Mouse (Mus musculus) heart, embryonic 12.5 days (tissue): ENCODE results near the gene Usp5. TPM values are rescaled to one million over a fixed set of nuclear protein-coding genes. Genes with fewer than 3 reads are reported as not detected.
A peak's percentile ranks its signal among the peaks of the same experiment; 100 is the strongest.
"Not testable (repeated sequence)": the region's sequence is repeated elsewhere in the genome, so short reads cannot be mapped to it uniquely, and the experiment has no call there.

ENCODE experiments used
- ATAC-seq: fragments of 200-750 bp; cut with Nextera tagmentation; 2 replicates; pipeline ENCODE4 v1.8.0; 2017; ENCODE audit warnings: moderate TSS enrichment, moderate library complexity; ENCODE audit not compliant: insufficient number of reproducible peaks, low FRiP score
- H3K27ac ChIP-seq: fragments of 300-500 bp; sonication (generic); 2 replicates; pipeline ENCODE4 v1.5.1; 2016; ENCODE audit warnings: mild to moderate bottlenecking, moderate library complexity; ENCODE audit not compliant: poor library complexity, severe bottlenecking
- H3K27me3 ChIP-seq: fragments of 300-500 bp; sonication (generic); replicated peaks from 2 replicates; pipeline ENCODE4 v1.6.1; 2016; ENCODE audit warnings: mild to moderate bottlenecking, moderate library complexity
- H3K36me3 ChIP-seq: fragments of 300-500 bp; sonication (generic); 2 replicates; pipeline ENCODE4 v1.6.1; 2016; ENCODE audit warnings: mild to moderate bottlenecking, moderate library complexity
- H3K4me1 ChIP-seq: fragments of 300-500 bp; sonication (generic); replicated peaks from 2 replicates; pipeline ENCODE4 v1.6.1; 2016; ENCODE audit warnings: mild to moderate bottlenecking
- H3K4me2 ChIP-seq: fragments of 300-500 bp; sonication (generic); 2 replicates; pipeline ENCODE4 v1.6.1; 2016; ENCODE audit warnings: mild to moderate bottlenecking, moderate library complexity
- H3K4me3 ChIP-seq: fragments of 300-500 bp; sonication (generic); 2 replicates; pipeline ENCODE4 v1.5.1; 2016; ENCODE audit warnings: mild to moderate bottlenecking
- H3K9ac ChIP-seq: fragments of 300-500 bp; sonication (generic); 2 replicates; pipeline ENCODE4 v1.6.1; 2016; ENCODE audit warnings: mild to moderate bottlenecking, moderate library complexity
- H3K9me3 ChIP-seq: fragments of 300-500 bp; sonication (generic); replicated peaks from 2 replicates; pipeline ENCODE4 v1.6.1; 2016; ENCODE audit warnings: mild to moderate bottlenecking, moderate library complexity
- WGBS: fragments of 180-500 bp; shearing (Covaris S2); methylation state at CpG from one replicate; pipeline ENCODE4 v1.1.7; 2016; 5-methylcytosine and 5-hydroxymethylcytosine counted together
- polyA plus RNA-seq: library from polyadenylated mRNA; unstranded; fragments of >200 nt; fragmentation: Nextera tagmentation; extraction: Ambion mirVana; gene quantifications from 2 replicates; pipeline ENCODE4 v1.2.1, GENCODE M21; 2016

Gene Usp5
- polyA plus RNA-seq, 1 experiment from 2014 or later: 121 TPM

DNA sequence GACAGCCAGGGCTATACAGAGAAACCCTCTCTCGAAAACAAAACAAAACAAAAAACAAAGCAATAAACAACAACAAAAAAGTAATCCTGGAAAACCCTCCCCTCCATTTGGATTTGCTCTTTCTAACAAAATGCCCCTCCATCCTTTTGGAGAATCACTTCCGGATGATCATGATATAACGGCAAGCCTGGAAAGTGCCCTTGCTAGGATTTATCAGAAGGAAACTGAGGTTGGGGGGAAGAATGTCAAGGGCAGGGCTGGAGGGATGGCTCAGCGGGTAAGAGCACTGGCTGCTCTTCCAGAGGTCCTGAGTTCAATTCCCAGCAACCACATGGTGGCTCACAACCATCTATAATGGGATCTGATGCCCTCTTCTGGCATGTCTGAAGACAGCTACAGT is 25.6 kb downstream of the Usp5 start:
- not testable (repeated sequence) for H3K27me3 ChIP-seq, H3K4me3 ChIP-seq, H3K4me2 ChIP-seq, H3K36me3 ChIP-seq, H3K9me3 ChIP-seq, H3K9ac ChIP-seq, H3K27ac ChIP-seq, ATAC-seq
- peaks cover 32% of the 10 kb centered on the region for H3K4me1 ChIP-seq
- 92% methylated on average over 4 of the region's 4 CpGs for WGBS

DNA sequence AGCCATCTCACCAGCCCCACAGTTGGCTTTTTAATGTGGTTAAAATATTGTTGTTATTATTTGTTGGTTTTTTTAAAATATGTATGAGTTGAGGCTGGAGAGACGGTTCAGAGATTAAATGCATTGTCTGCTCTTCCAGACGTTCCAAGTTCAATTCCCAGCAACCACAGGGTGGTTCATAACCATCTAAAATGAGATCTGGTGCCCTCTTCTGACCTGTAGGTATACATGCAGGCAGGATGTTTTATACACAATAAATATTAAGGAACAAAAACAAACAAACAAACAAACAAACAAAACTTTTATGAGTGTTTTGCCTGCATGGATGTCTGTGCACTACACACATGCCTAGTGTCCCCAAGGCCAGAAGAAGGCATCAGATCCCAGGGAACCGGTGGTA is 26.2 kb downstream of the Usp5 start:
- H3K9ac ChIP-seq: no peak overlapping the region
- ATAC-seq: no peak
- 76% methylated on average over 3 of the region's 3 CpGs for WGBS
- no peak overlapping the region for H3K4me2 ChIP-seq
- H3K36me3 ChIP-seq: no peaks in the 10 kb centered on the region
- peaks cover 27% of the 10 kb centered on the region for H3K4me1 ChIP-seq
- H3K27me3 ChIP-seq: no peaks in the 10 kb centered on the region
- no peaks in the 10 kb centered on the region for H3K9me3 ChIP-seq
- no peak overlapping the region for H3K4me3 ChIP-seq
- no peak overlapping the region for H3K27ac ChIP-seq

GRCm38 (mm10) chr6:124802400-124802799 is 26.9 kb downstream of the Usp5 start:
- not testable (repeated sequence) for ATAC-seq, H3K27me3 ChIP-seq, H3K36me3 ChIP-seq, H3K9ac ChIP-seq, H3K9me3 ChIP-seq, H3K27ac ChIP-seq
- Histone ChIP-seq H3K4me2 (peak overlapping the region; percentile 53), H3K4me3 (peak overlapping the region; percentile 23), H3K4me1 (peaks cover 21% of the 10 kb centered on the region)
- 13% methylated on average over 6 of the region's 9 CpGs for WGBS

DNA sequence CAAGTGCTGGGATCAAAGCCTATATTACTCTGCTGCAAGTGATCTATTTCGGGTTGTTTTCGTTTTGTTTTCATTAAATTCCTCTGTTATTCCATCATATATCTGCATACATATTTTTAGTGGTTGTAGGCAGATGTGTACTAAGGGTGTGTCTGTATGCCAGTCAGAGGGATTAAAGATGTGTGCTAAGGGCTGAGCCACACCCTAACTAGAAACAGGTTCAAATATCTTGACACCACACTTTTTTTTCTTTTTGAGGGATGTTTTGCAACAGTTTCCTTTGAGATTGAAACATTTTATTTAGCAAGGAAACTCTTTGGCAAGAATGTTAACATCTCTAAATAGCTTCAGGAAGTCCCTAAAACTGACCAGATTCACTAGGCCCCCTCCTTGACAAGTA is 33.1 kb downstream of the Usp5 start:
- no peak overlapping the region for H3K4me3 ChIP-seq
- H3K4me2 ChIP-seq: no peak overlapping the region
- H3K36me3 ChIP-seq: no peaks in the 10 kb centered on the region
- no peaks in the 10 kb centered on the region for H3K9me3 ChIP-seq
- WGBS: 86% methylated on average over 2 of the region's 2 CpGs
- no peak for ATAC-seq
- no peaks in the 10 kb centered on the region for H3K27me3 ChIP-seq
- H3K9ac ChIP-seq: no peak overlapping the region
- no peak overlapping the region for H3K27ac ChIP-seq
- no peaks in the 10 kb centered on the region for H3K4me1 ChIP-seq

GRCm38 (mm10) chr6:124795781-124796180 is 33.5 kb downstream of the Usp5 start:
- no peak overlapping the region for H3K27ac ChIP-seq
- H3K4me2 ChIP-seq: no peak overlapping the region
- H3K9me3 ChIP-seq: no peaks in the 10 kb centered on the region
- H3K4me1 ChIP-seq: no peaks in the 10 kb centered on the region
- no peak overlapping the region for H3K9ac ChIP-seq
- H3K4me3 ChIP-seq: no peak overlapping the region
- ATAC-seq: no peak
- H3K27me3 ChIP-seq: no peaks in the 10 kb centered on the region
- 81% methylated on average over 4 of the region's 4 CpGs for WGBS
- no peaks in the 10 kb centered on the region for H3K36me3 ChIP-seq

DNA sequence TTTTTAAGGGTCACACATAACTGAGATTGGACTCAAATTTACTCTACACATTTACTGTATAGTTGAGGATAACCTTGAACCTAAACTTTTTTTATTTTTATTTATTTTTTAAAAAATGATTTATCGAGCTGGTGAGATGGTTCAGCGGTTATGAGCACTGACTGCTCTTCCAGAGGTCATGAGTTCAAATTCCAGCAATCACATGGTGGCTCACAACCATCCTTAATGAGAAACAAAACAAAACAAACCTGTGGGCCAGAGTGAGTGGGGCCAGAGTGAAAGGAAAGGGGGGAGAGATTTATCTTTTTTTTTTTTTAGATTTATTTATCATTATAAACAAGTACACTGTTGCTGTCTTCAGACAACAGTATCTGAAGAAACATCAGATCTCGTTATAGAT is 37.4 kb downstream of the Usp5 start:
- H3K4me1 ChIP-seq: no peaks in the 10 kb centered on the region
- no peak for ATAC-seq
- H3K36me3 ChIP-seq: no peaks in the 10 kb centered on the region
- H3K27ac ChIP-seq: no peak overlapping the region
- H3K27me3 ChIP-seq: no peaks in the 10 kb centered on the region
- no peak overlapping the region for H3K4me2 ChIP-seq
- H3K9me3 ChIP-seq: no peaks in the 10 kb centered on the region
- 75% methylated on average over 3 of the region's 3 CpGs for WGBS
- H3K9ac ChIP-seq: no peak overlapping the region
- H3K4me3 ChIP-seq: no peak overlapping the region

DNA sequence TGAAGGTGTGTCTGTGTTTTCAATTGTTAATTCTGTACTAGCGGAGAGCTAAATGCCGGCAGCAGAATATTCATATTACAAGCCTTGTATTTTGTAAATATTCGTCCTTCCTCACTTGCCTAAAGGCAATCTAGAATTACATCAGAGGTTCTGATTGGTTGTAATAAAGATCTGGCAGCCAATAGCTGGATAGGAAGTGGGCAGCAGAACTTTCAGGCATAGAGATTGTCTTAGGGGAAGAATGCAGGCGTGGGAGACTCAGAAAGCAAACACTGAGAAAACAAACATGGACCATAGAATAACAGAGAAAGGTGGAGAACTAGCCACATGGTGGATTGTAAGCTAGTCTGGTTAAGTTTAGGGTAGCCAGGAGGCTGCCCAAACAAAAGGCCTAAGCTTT is 39.2 kb downstream of the Usp5 start:
- Histone ChIP-seq H3K9ac (no peak overlapping the region), H3K4me3 (no peak overlapping the region), H3K9me3 (no peaks in the 10 kb centered on the region), H3K4me2 (no peak overlapping the region), H3K27ac (no peak overlapping the region), H3K36me3 (no peaks in the 10 kb centered on the region), H3K4me1 (no peaks in the 10 kb centered on the region), H3K27me3 (no peaks in the 10 kb centered on the region)
- no peak for ATAC-seq
- 66% methylated on average over 4 of the region's 4 CpGs for WGBS

DNA sequence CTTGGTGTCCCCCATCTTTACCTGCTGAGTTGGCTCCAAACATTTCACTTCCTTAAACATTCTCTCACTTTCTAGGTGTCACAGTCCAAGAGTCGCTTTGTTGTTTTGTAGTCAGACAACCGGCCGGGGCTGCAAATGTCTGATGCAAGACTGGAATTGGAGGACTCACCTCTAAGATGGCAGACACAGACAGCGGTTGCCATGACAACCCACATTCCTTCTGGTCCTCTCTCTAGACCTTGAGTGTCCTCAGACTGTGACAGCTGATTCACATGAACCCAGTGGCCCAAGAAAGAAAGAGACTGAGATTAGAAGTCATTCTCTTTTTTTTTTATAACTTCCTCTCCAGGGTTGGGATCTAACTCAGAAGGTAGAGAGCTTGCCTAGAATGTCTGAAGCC is 39.8 kb downstream of the Usp5 start:
- Histone ChIP-seq H3K4me1 (no peaks in the 10 kb centered on the region), H3K9ac (no peak overlapping the region), H3K4me3 (no peak overlapping the region), H3K27me3 (no peaks in the 10 kb centered on the region), H3K4me2 (no peak overlapping the region), H3K9me3 (no peaks in the 10 kb centered on the region), H3K27ac (no peak overlapping the region), H3K36me3 (no peaks in the 10 kb centered on the region)
- no peak for ATAC-seq
- WGBS: 82% methylated on average over 4 of the region's 4 CpGs

GRCm38 (mm10) chr6:124787722-124788121 is 41.6 kb downstream of the Usp5 start:
- no peaks in the 10 kb centered on the region for H3K27me3 ChIP-seq
- H3K4me3 ChIP-seq: no peak overlapping the region
- H3K36me3 ChIP-seq: no peaks in the 10 kb centered on the region
- no peak overlapping the region for H3K9ac ChIP-seq
- H3K4me2 ChIP-seq: no peak overlapping the region
- no peak overlapping the region for H3K27ac ChIP-seq
- no peak for ATAC-seq
- 72% methylated on average over 10 of the region's 10 CpGs for WGBS
- 0 out of 2 replicates have a peak, but pooled peaks cover under 1% of the 10 kb centered on the region for H3K4me1 ChIP-seq
- no peaks in the 10 kb centered on the region for H3K9me3 ChIP-seq

DNA sequence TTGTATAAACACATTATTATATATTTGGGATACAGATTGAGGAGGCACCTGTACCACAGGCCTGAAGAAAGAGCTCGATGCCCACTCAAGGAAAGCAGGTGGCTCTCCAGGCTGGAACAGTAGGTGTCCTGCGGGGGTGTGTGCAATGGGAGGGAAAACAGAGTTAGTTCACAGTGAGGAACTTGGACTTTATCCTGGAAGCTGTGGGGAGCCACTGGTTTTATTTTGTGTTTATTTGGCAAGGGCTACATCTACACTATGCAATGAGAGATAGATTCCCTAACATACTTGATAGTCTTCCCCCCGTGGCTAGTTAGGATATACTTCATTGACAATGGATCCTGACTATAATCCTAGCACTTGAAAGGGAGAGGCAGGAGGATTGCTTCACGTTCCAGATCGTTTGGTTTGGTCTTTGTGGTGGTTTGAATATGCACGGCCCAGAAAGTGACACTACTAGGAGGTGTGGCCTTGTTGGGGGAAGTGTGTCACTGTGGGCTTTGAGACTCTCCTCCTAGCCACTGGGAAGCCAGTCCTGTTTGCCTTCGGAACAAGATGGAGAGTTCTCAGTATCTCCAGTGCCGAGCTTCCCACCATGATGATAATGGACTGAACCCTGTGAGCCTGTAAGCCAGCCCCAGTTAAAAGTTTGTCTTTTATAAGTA is 42.4 kb downstream of the Usp5 start:
- no peaks in the 10 kb centered on the region for H3K9me3 ChIP-seq
- no peaks in the 10 kb centered on the region for H3K27me3 ChIP-seq
- WGBS: 53% methylated on average over 8 of the region's 8 CpGs
- H3K4me3 ChIP-seq: no peak overlapping the region
- H3K4me2 ChIP-seq: no peak overlapping the region
- no peak overlapping the region for H3K27ac ChIP-seq
- H3K36me3 ChIP-seq: no peaks in the 10 kb centered on the region
- H3K4me1 ChIP-seq: 0 out of 2 replicates have a peak, but pooled peaks cover 3% of the 10 kb centered on the region
- no peak for ATAC-seq
- no peak overlapping the region for H3K9ac ChIP-seq

DNA sequence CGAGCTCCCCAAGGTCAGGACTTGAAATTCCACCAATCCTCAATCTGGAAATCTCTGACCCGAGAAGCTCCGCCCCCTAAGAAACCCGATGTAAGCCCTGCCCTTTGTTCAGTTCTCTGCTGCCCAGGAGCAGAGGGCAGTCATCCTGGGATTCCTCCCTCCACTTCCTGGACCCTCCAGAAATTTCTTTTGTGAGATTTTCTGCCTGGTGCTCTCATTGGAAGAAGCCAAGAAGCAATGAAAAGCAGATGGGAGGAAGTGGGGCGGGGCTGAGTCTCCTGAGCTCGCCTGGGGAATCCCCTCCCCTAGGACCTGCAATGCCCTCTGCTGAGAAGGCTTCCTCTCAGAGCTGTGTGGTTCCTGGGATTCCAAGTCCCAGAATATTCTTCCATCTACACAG is 46.8 kb downstream of the Usp5 start:
- ATAC-seq: peak; percentile 30; the same call in 1 of the 2 replicates
- H3K36me3 ChIP-seq: no peaks in the 10 kb centered on the region
- H3K27ac ChIP-seq: no peak overlapping the region
- WGBS: 18% methylated on average over 6 of the region's 6 CpGs
- H3K4me1 ChIP-seq: peaks cover 12% of the 10 kb centered on the region
- peaks cover 26% of the 10 kb centered on the region for H3K27me3 ChIP-seq
- no peaks in the 10 kb centered on the region for H3K9me3 ChIP-seq
- peak overlapping the region; percentile 38 for H3K4me2 ChIP-seq
- no peak overlapping the region for H3K4me3 ChIP-seq
- H3K9ac ChIP-seq: no peak overlapping the region

- Histone ChIP-seq H3K4me1 (peaks cover 12% of the 10 kb centered on the region), H3K4me3 (no peak overlapping the region), H3K9me3 (0 out of 2 replicates have a peak, but pooled peaks cover 2% of the 10 kb centered on the region), H3K36me3 (no peaks in the 10 kb centered on the region), H3K9ac (no peak overlapping the region), H3K27ac (no peak overlapping the region), H3K4me2 (no peak overlapping the region), H3K27me3 (peaks cover 26% of the 10 kb centered on the region)
- 80% methylated on average over 7 of the region's 7 CpGs for WGBS
- no peak for ATAC-seq
These were observed 48.4 kb downstream of the Usp5 start for GRCm38 (mm10) chr6:124780917-124781316.
